Mouse (Mus musculus) heart, embryonic 12.5 days (tissue): ENCODE data around the gene Grip1. TPM values are rescaled to one million over a fixed set of nuclear protein-coding genes. Genes with fewer than 3 reads are reported as not detected.
A peak's percentile ranks its signal among the peaks of the same experiment; 100 is the strongest.

ENCODE experiments used
- ATAC-seq: fragments of 200-750 bp; cut with Nextera tagmentation; 2 replicates; pipeline ENCODE4 v1.8.0; 2017; ENCODE audit warnings: moderate TSS enrichment, moderate library complexity; ENCODE audit not compliant: insufficient number of reproducible peaks, low FRiP score
- H3K27ac ChIP-seq: fragments of 300-500 bp; sonication (generic); 2 replicates; pipeline ENCODE4 v1.5.1; 2016; ENCODE audit warnings: mild to moderate bottlenecking, moderate library complexity; ENCODE audit not compliant: poor library complexity, severe bottlenecking
- H3K27me3 ChIP-seq: fragments of 300-500 bp; sonication (generic); replicated peaks from 2 replicates; pipeline ENCODE4 v1.6.1; 2016; ENCODE audit warnings: mild to moderate bottlenecking, moderate library complexity
- H3K36me3 ChIP-seq: fragments of 300-500 bp; sonication (generic); 2 replicates; pipeline ENCODE4 v1.6.1; 2016; ENCODE audit warnings: mild to moderate bottlenecking, moderate library complexity
- H3K4me1 ChIP-seq: fragments of 300-500 bp; sonication (generic); replicated peaks from 2 replicates; pipeline ENCODE4 v1.6.1; 2016; ENCODE audit warnings: mild to moderate bottlenecking
- H3K4me2 ChIP-seq: fragments of 300-500 bp; sonication (generic); 2 replicates; pipeline ENCODE4 v1.6.1; 2016; ENCODE audit warnings: mild to moderate bottlenecking, moderate library complexity
- H3K4me3 ChIP-seq: fragments of 300-500 bp; sonication (generic); 2 replicates; pipeline ENCODE4 v1.5.1; 2016; ENCODE audit warnings: mild to moderate bottlenecking
- H3K9ac ChIP-seq: fragments of 300-500 bp; sonication (generic); 2 replicates; pipeline ENCODE4 v1.6.1; 2016; ENCODE audit warnings: mild to moderate bottlenecking, moderate library complexity
- H3K9me3 ChIP-seq: fragments of 300-500 bp; sonication (generic); replicated peaks from 2 replicates; pipeline ENCODE4 v1.6.1; 2016; ENCODE audit warnings: mild to moderate bottlenecking, moderate library complexity
- WGBS: fragments of 180-500 bp; shearing (Covaris S2); methylation state at CpG from one replicate; pipeline ENCODE4 v1.1.7; 2016; 5-methylcytosine and 5-hydroxymethylcytosine counted together
- polyA plus RNA-seq: library from polyadenylated mRNA; unstranded; fragments of >200 nt; fragmentation: Nextera tagmentation; extraction: Ambion mirVana; gene quantifications from 2 replicates; pipeline ENCODE4 v1.2.1, GENCODE M21; 2016

The Grip1 gene
- polyA plus RNA-seq, 1 experiment from 2014 or later: 3.1 TPM

- Histone ChIP-seq H3K4me3 (no peak overlapping the region), H3K4me2 (no peak overlapping the region), H3K9ac (no peak overlapping the region), H3K27me3 (no peaks in the 10 kb centered on the region), H3K27ac (no peak overlapping the region), H3K4me1 (no peaks in the 10 kb centered on the region), H3K36me3 (no peaks in the 10 kb centered on the region), H3K9me3 (no peaks in the 10 kb centered on the region)
- 86% methylated on average over 10 of the region's 10 CpGs for WGBS
- ATAC-seq: no peak
Observed at GRCm38 (mm10) chr10:119706983-119707382, 253.4 kb downstream of the Grip1 start.

- no peak overlapping the region for H3K4me3 ChIP-seq
- no peaks in the 10 kb centered on the region for H3K36me3 ChIP-seq
- H3K4me1 ChIP-seq: peaks cover 6% of the 10 kb centered on the region
- WGBS: 44% methylated on average over 3 of the region's 3 CpGs
- no peaks in the 10 kb centered on the region for H3K27me3 ChIP-seq
- H3K4me2 ChIP-seq: no peak overlapping the region
- no peak overlapping the region for H3K27ac ChIP-seq
- no peak overlapping the region for H3K9ac ChIP-seq
- no peaks in the 10 kb centered on the region for H3K9me3 ChIP-seq
- no peak for ATAC-seq
Observed at GRCm38 (mm10) chr10:119721887-119722286, 268.3 kb downstream of the Grip1 start.

- no peaks in the 10 kb centered on the region for H3K9me3 ChIP-seq
- H3K4me3 ChIP-seq: no peak overlapping the region
- no peak overlapping the region for H3K27ac ChIP-seq
- 14% methylated on average over 2 of the region's 2 CpGs for WGBS
- peaks cover 6% of the 10 kb centered on the region for H3K4me1 ChIP-seq
- H3K9ac ChIP-seq: no peak overlapping the region
- ATAC-seq: no peak
- no peaks in the 10 kb centered on the region for H3K36me3 ChIP-seq
- no peaks in the 10 kb centered on the region for H3K27me3 ChIP-seq
- no peak overlapping the region for H3K4me2 ChIP-seq
Observed at GRCm38 (mm10) chr10:119722471-119722870, 268.8 kb downstream of the Grip1 start.

- 81% methylated on average over 9 of the region's 9 CpGs for WGBS
- no peaks in the 10 kb centered on the region for H3K36me3 ChIP-seq
Observed at GRCm38 (mm10) chr10:119723671-119724070, 270.0 kb downstream of the Grip1 start.

GRCm38 (mm10) chr10:119725363-119725762 is 271.7 kb downstream of the Grip1 start:
- 54% methylated on average over 5 of the region's 5 CpGs for WGBS

More at GRCm38 (mm10) chr10:119723671-119724070, 270.0 kb downstream of the Grip1 start:
- Histone ChIP-seq H3K27me3 (no peaks in the 10 kb centered on the region), H3K4me1 (peaks cover 6% of the 10 kb centered on the region), H3K9me3 (no peaks in the 10 kb centered on the region), H3K9ac (no peak overlapping the region), H3K27ac (no peak overlapping the region), H3K4me3 (no peak overlapping the region), H3K4me2 (no peak overlapping the region)
- ATAC-seq: no peak

GRCm38 (mm10) chr10:119725966-119726365 is 272.3 kb downstream of the Grip1 start:
- Histone ChIP-seq H3K4me1 (peaks cover 6% of the 10 kb centered on the region), H3K36me3 (no peaks in the 10 kb centered on the region), H3K27ac (no peak overlapping the region), H3K4me2 (no peak overlapping the region), H3K4me3 (no peak overlapping the region), H3K9me3 (no peaks in the 10 kb centered on the region), H3K9ac (no peak overlapping the region), H3K27me3 (no peaks in the 10 kb centered on the region)
- 74% methylated on average over 7 of the region's 7 CpGs for WGBS
- ATAC-seq: no peak

More at GRCm38 (mm10) chr10:119725363-119725762, 271.7 kb downstream of the Grip1 start:
- Histone ChIP-seq H3K9ac (no peak overlapping the region), H3K4me1 (peaks cover 6% of the 10 kb centered on the region), H3K36me3 (no peaks in the 10 kb centered on the region), H3K27me3 (no peaks in the 10 kb centered on the region), H3K4me2 (no peak overlapping the region), H3K9me3 (no peaks in the 10 kb centered on the region), H3K4me3 (no peak overlapping the region), H3K27ac (no peak overlapping the region)
- ATAC-seq: no peak

GRCm38 (mm10) chr10:119726921-119727320 is 273.3 kb downstream of the Grip1 start:
- Histone ChIP-seq H3K27me3 (no peaks in the 10 kb centered on the region), H3K27ac (no peak overlapping the region), H3K9ac (no peak overlapping the region), H3K9me3 (no peaks in the 10 kb centered on the region), H3K4me1 (peaks cover 6% of the 10 kb centered on the region), H3K4me3 (no peak overlapping the region), H3K36me3 (no peaks in the 10 kb centered on the region), H3K4me2 (no peak overlapping the region)
- 76% methylated on average over 6 of the region's 6 CpGs for WGBS
- no peak for ATAC-seq

- H3K4me3 ChIP-seq: no peak overlapping the region
- H3K36me3 ChIP-seq: no peaks in the 10 kb centered on the region
- H3K27ac ChIP-seq: no peak overlapping the region
- no peaks in the 10 kb centered on the region for H3K9me3 ChIP-seq
- H3K9ac ChIP-seq: no peak overlapping the region
- H3K27me3 ChIP-seq: no peaks in the 10 kb centered on the region
- H3K4me2 ChIP-seq: no peak overlapping the region
- H3K4me1 ChIP-seq: peaks cover 2% of the 10 kb centered on the region; the same call in 1 of the 2 replicates
- 66% methylated on average over 5 of the region's 5 CpGs for WGBS
- ATAC-seq: no peak
Observed at GRCm38 (mm10) chr10:119730206-119730605, 276.6 kb downstream of the Grip1 start.

GRCm38 (mm10) chr10:119735011-119735992 is 281.7 kb downstream of the Grip1 start:
- ATAC-seq: no peak
- 56% methylated on average over 19 of the region's 19 CpGs for WGBS
- no peak overlapping the region for H3K4me3 ChIP-seq

GRCm38 (mm10) chr10:119739466-119739865 is 285.8 kb downstream of the Grip1 start:
- ATAC-seq: no peak
- peaks cover 4% of the 10 kb centered on the region for H3K9me3 ChIP-seq
- H3K36me3 ChIP-seq: no peaks in the 10 kb centered on the region
- no peak overlapping the region for H3K4me3 ChIP-seq
- 84% methylated on average over 7 of the region's 7 CpGs for WGBS
- peaks cover 33% of the 10 kb centered on the region for H3K4me1 ChIP-seq
- H3K27me3 ChIP-seq: no peaks in the 10 kb centered on the region
- no peak overlapping the region for H3K27ac ChIP-seq
- H3K4me2 ChIP-seq: no peak overlapping the region
- no peak overlapping the region for H3K9ac ChIP-seq

More at GRCm38 (mm10) chr10:119735011-119735992, 281.7 kb downstream of the Grip1 start:
- no peak overlapping the region for H3K27ac ChIP-seq
- H3K36me3 ChIP-seq: no peaks in the 10 kb centered on the region
- no peak overlapping the region for H3K9ac ChIP-seq
- peaks cover 33% of the 10 kb centered on the region for H3K4me1 ChIP-seq
- no peaks in the 10 kb centered on the region for H3K27me3 ChIP-seq
- no peaks in the 10 kb centered on the region for H3K9me3 ChIP-seq
- peak overlapping the region; percentile 40 for H3K4me2 ChIP-seq

- no peak overlapping the region for H3K4me2 ChIP-seq
- H3K9me3 ChIP-seq: peaks cover 4% of the 10 kb centered on the region
- no peaks in the 10 kb centered on the region for H3K27me3 ChIP-seq
- 75% methylated on average over 8 of the region's 8 CpGs for WGBS
- no peak overlapping the region for H3K9ac ChIP-seq
- no peak overlapping the region for H3K27ac ChIP-seq
- H3K4me1 ChIP-seq: peaks cover 15% of the 10 kb centered on the region
- no peak for ATAC-seq
- no peaks in the 10 kb centered on the region for H3K36me3 ChIP-seq
- no peak overlapping the region for H3K4me3 ChIP-seq
Observed at GRCm38 (mm10) chr10:119742722-119743121, 289.1 kb downstream of the Grip1 start.
